Mouse (Mus musculus) lung, postnatal 0 days (tissue): Measurements from ENCODE around the gene Gramd1c. TPM values are rescaled to one million over a fixed set of nuclear protein-coding genes. Genes with fewer than 3 reads are reported as not detected.

Experiments
- ATAC-seq: fragments of 200-750 bp; cut with Nextera tagmentation; 2 replicates; pipeline ENCODE4 v1.8.0; 2017; ENCODE audit warnings: moderate library complexity
- DNase-seq: peaks from one replicate; pipeline ENCODE4 v3.0.0-alpha.2; 2016; ENCODE audit warnings: low spot score
- H3K27ac ChIP-seq: fragments of 300-500 bp; sonication (generic); 2 replicates; pipeline ENCODE4 v1.5.1; 2014; ENCODE audit warnings: antibody characterized with exemption, mild to moderate bottlenecking, low read length, mixed read lengths
- H3K27me3 ChIP-seq: fragments of 300-500 bp; sonication (generic); replicated peaks from 2 replicates; pipeline ENCODE4 v1.6.1; 2014; ENCODE audit warnings: low read length, mixed read lengths; ENCODE audit not compliant: insufficient read depth
- H3K36me3 ChIP-seq: fragments of 300-500 bp; sonication (generic); 2 replicates; pipeline ENCODE4 v1.6.1; 2014; ENCODE audit warnings: low read length, mixed read lengths; ENCODE audit not compliant: insufficient read depth
- H3K4me1 ChIP-seq: fragments of 300-500 bp; sonication (generic); 2 replicates; pipeline ENCODE4 v1.6.1; 2014; ENCODE audit warnings: antibody characterized with exemption, low read depth, low read length, mixed read lengths; ENCODE audit not compliant: insufficient read depth
- H3K4me2 ChIP-seq: fragments of 300-500 bp; sonication (generic); replicated peaks from 2 replicates; pipeline ENCODE4 v1.6.1; 2014; ENCODE audit warnings: low read depth, mild to moderate bottlenecking, low read length, moderate library complexity, mixed read lengths
- H3K4me3 ChIP-seq: fragments of 300-500 bp; sonication (generic); 2 replicates; pipeline ENCODE4 v1.5.1; 2014; ENCODE audit warnings: low read depth, low read length
- H3K9ac ChIP-seq: fragments of 300-500 bp; sonication (generic); replicated peaks from 2 replicates; pipeline ENCODE4 v1.6.1; 2014; ENCODE audit warnings: low read depth, mild to moderate bottlenecking
- H3K9me3 ChIP-seq: fragments of 300-500 bp; sonication (generic); 2 replicates; pipeline ENCODE4 v1.6.1; 2016; ENCODE audit warnings: low read length, mixed read lengths
- CTCF ChIP-seq: IDR thresholded peaks from 2 replicates; pipeline ENCODE4 v1.5.1; 2016; ENCODE audit warnings: antibody characterized with exemption, mild to moderate bottlenecking
- EP300 ChIP-seq: IDR thresholded peaks from 2 replicates; pipeline ENCODE4 v1.6.1; 2016; ENCODE audit warnings: antibody characterized with exemption, mild to moderate bottlenecking, control low read depth
- WGBS: fragments of 180-500 bp; shearing (Covaris S2); extraction: QIAGEN DNeasy Blood & Tissue Kit; methylation state at CpG from one replicate; pipeline ENCODE4 v1.1.7; 2014; 5-methylcytosine and 5-hydroxymethylcytosine counted together
- microRNA-seq: library from miRNA; unstranded; fragments of <30 nt; microRNA quantifications from one replicate; pipeline ENCODE4, GENCODE M21; 2016
- polyA plus RNA-seq: library from polyadenylated mRNA; unstranded; fragments of >200 nt; fragmentation: Nextera tagmentation; extraction: Ambion mirVana; gene quantifications from 2 replicates; pipeline ENCODE4 v1.2.1, GENCODE M21; 2015

Gene Gramd1c
- polyA plus RNA-seq, 1 experiment from 2014 or later: 4.1 TPM

GRCm38 (mm10) chr16:43933041-43933440 lies 130.1 kb downstream of the Gramd1c start:
- TF ChIP-seq CTCF: no peak
- no peak for TF ChIP-seq EP300
- peak; percentile 54 for DNase-seq
- H3K4me2 ChIP-seq: no peak overlapping the region
- no peak overlapping the region for H3K4me3 ChIP-seq
- peak; percentile 81 for ATAC-seq
- H3K9me3 ChIP-seq: no peaks in the 10 kb centered on the region
- no peaks in the 10 kb centered on the region for H3K4me1 ChIP-seq
- H3K27me3 ChIP-seq: no peaks in the 10 kb centered on the region
- no peaks in the 10 kb centered on the region for H3K36me3 ChIP-seq
- WGBS: 60% methylated on average over 6 of the region's 6 CpGs
- H3K27ac ChIP-seq: no peak overlapping the region
- H3K9ac ChIP-seq: no peak overlapping the region

- Histone ChIP-seq H3K4me1 (no peaks in the 10 kb centered on the region), H3K27ac (no peak overlapping the region), H3K9me3 (no peaks in the 10 kb centered on the region), H3K4me3 (no peak overlapping the region), H3K27me3 (no peaks in the 10 kb centered on the region), H3K4me2 (peak overlapping the region; percentile 29; the same call in 1 of the 2 replicates), H3K9ac (no peak overlapping the region), H3K36me3 (no peaks in the 10 kb centered on the region)
- TF ChIP-seq EP300 (no peak), CTCF (no peak)
- WGBS: 73% methylated on average over 7 of the region's 7 CpGs
- DNase-seq (no peak), ATAC-seq (no peak)
These were observed 130.8 kb downstream of the Gramd1c start for GRCm38 (mm10) chr16:43932319-43932718.

DNA sequence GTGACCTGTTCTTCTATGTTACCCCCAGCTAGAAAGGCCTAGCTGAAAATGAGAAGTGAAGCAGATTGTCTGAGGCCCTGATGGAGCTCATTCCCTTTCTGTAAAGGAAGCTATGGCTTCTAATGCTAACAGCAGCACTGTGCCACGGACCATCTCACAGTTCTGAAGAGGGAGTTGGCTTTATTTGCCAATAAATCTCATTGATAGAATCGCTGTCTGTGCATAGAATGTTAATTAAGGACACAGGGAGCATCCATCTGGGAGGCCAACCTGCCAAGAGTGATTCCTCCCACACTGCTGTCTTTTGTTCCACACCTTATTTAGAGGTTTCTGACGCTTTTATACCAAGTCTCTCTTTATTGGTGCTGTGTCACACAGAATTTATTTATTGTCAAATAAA lies 131.6 kb downstream of the Gramd1c start:
- WGBS: 85% methylated on average over 3 of the region's 3 CpGs
- ATAC-seq (no peak), DNase-seq (no peak)
- Histone ChIP-seq H3K9me3 (no peaks in the 10 kb centered on the region), H3K4me2 (no peak overlapping the region), H3K27ac (no peak overlapping the region), H3K4me3 (no peak overlapping the region), H3K9ac (no peak overlapping the region), H3K27me3 (no peaks in the 10 kb centered on the region), H3K4me1 (no peaks in the 10 kb centered on the region), H3K36me3 (no peaks in the 10 kb centered on the region)
- TF ChIP-seq EP300: no peak
- no peak for TF ChIP-seq CTCF

DNA sequence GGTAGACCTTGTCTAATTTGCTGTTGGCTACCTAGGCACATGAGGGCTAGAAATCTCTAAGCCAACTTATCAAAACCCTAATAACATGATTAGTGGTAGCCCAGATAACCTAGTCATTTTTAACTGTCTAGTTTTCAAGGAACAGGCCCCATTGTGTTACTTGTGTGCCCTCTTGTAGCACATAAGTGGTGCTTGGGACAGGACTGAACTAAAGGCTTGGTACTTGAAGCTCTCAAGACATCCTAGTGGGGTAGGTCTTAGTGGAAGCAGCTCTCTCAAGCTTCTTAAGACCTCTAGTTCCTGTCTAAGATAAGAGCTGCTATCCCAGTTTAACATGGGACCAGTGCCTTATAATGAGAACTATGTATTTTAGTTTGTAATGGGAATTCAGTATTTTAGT lies 132.6 kb downstream of the Gramd1c start:
- Histone ChIP-seq H3K9me3 (no peaks in the 10 kb centered on the region), H3K4me2 (no peak overlapping the region), H3K4me3 (no peak overlapping the region), H3K36me3 (no peaks in the 10 kb centered on the region), H3K9ac (no peak overlapping the region), H3K4me1 (no peaks in the 10 kb centered on the region), H3K27ac (no peak overlapping the region), H3K27me3 (no peaks in the 10 kb centered on the region)
- ATAC-seq (peak; percentile 66), DNase-seq (peak; percentile 47)
- no peak for TF ChIP-seq EP300

Small RNA genes lying within 50 kb of the gene (microRNA-seq; reads per million reads assigned to microRNA genes)
- gene Mir3470b: not detected

Other genes with a start within 250 kb of the Gramd1c start
- gene Ccdc191, start 173.5 kb downstream of the Gramd1c start, polyA plus RNA-seq: 11.0 and 11.9 TPM in 2 replicates
- 9.3 and 10.1 TPM in 2 replicates for gene Qtrt2, start 136.5 kb downstream of the Gramd1c start, polyA plus RNA-seq
- 1.1 and 1.5 TPM in 2 replicates for gene Zdhhc23, start 83.6 kb downstream of the Gramd1c start, polyA plus RNA-seq
- gene Atp6v1a, start 76.4 kb upstream of the Gramd1c start, polyA plus RNA-seq: 77.7 and 87.3 TPM in 2 replicates
- 30.0 and 34.7 TPM in 2 replicates for gene Naa50, start 76.5 kb upstream of the Gramd1c start, polyA plus RNA-seq
- gene Usf3, start 109.9 kb upstream of the Gramd1c start, polyA plus RNA-seq: 2.4 and 2.5 TPM in 2 replicates